Mouse (Mus musculus): Measurements from ENCODE around the gene Magi2.

DNA sequence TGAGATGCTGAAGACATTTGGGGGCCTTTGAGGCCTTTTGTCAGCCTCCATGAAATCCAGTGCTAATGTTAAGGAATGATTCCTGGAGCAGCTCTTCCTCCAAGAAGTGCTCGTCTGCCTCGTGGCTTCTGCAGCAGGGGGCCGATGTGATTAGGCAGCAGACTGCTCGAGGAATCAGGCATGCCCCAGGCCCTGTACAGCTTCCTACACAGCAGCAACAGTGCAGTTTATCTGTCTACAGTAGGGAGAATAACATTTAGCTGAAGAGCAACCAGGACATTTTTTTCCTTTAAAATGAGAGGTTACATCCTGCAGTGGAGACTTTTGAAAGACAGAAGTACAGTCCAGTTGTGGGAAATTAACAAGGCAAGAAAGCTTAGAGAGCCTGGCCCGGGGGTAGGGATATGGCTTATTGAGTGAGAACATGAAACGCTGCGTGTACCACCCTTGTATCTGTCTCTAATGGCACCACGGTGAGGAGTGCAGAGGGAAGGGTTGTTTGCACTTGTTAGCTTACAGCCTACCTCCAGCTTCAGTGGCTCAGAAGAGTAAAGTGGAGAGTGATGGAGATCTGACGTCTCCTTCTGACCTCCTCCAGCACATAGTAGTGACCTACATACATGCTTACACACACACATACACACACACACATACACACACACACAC lies 1205.4 kb downstream of the Magi2 start:
- no peak for TF ChIP-seq CTCF (IDR thresholded peaks at IDR 0.05)
- TF ChIP-seq EP300 (IDR thresholded peaks at IDR 0.05), result no peak

Data from lung, postnatal 0 days (tissue).